Mouse (Mus musculus) hindlimb bud, embryonic 11.5 days (tissue): ENCODE data around the gene Rsrp1.
A peak's percentile ranks its signal among the peaks of the same experiment; 100 is the strongest.

ENCODE experiments used
- DNase-seq: peaks from one replicate; pipeline ENCODE4 v3.0.0-alpha.2; 2012; ENCODE audit warnings: low read depth, low spot score; ENCODE audit errors: extremely low spot score

Rsrp1 gene

GRCm38 (mm10) chr4:134922111-134922924 lies 1.1 kb upstream of the Rsrp1 start:
- no peak for DNase-seq

GRCm38 (mm10) chr4:134922925-134923244 lies 507 bp upstream of the Rsrp1 start:
- no peak for DNase-seq

GRCm38 (mm10) chr4:134924019-134924741 lies 788 bp downstream of the Rsrp1 start:
- no peak for DNase-seq

GRCm38 (mm10) chr4:134925206-134925605 lies 1.8 kb downstream of the Rsrp1 start:
- no peak for DNase-seq

GRCm38 (mm10) chr4:134927815-134928463 lies 4.5 kb downstream of the Rsrp1 start:
- no peak for DNase-seq

- DNase-seq, result no peak
These were observed 5.1 kb downstream of the Rsrp1 start for GRCm38 (mm10) chr4:134928464-134928836.

- no peak for DNase-seq
These were observed 6.1 kb downstream of the Rsrp1 start for GRCm38 (mm10) chr4:134929536-134929935.

- DNase-seq, result no peak
These were observed 6.8 kb downstream of the Rsrp1 start for GRCm38 (mm10) chr4:134930190-134930589.

GRCm38 (mm10) chr4:134930684-134931481 lies 7.5 kb downstream of the Rsrp1 start, which contains the start of gene Syf2:
Syf2 (plus strand) TSS chr4:134930898.
- peak; percentile 77 for DNase-seq

- DNase-seq, result no peak
These were observed 14.1 kb downstream of the Rsrp1 start for GRCm38 (mm10) chr4:134937240-134938176.

- DNase-seq, result no peak
These were observed 16.5 kb downstream of the Rsrp1 start for GRCm38 (mm10) chr4:134939900-134940299.

GRCm38 (mm10) chr4:134943758-134944538 lies 20.6 kb downstream of the Rsrp1 start:
- DNase-seq, result no peak

GRCm38 (mm10) chr4:134946024-134946744 lies 22.8 kb downstream of the Rsrp1 start:
- peak; percentile 79 for DNase-seq

- no peak for DNase-seq
These were observed 27.2 kb downstream of the Rsrp1 start for GRCm38 (mm10) chr4:134950518-134951091.

GRCm38 (mm10) chr4:134954461-134954860 lies 31.1 kb downstream of the Rsrp1 start:
- no peak for DNase-seq

GRCm38 (mm10) chr4:134955196-134955595 lies 31.8 kb downstream of the Rsrp1 start:
- DNase-seq, result no peak

- no peak for DNase-seq
These were observed 32.5 kb downstream of the Rsrp1 start for GRCm38 (mm10) chr4:134955845-134956244.

GRCm38 (mm10) chr4:134956328-134956727 lies 32.9 kb downstream of the Rsrp1 start:
- DNase-seq, result peak; percentile 50
